Mouse (Mus musculus): ENCODE results near the gene Arhgef28.

Arhgef28 gene

DNA sequence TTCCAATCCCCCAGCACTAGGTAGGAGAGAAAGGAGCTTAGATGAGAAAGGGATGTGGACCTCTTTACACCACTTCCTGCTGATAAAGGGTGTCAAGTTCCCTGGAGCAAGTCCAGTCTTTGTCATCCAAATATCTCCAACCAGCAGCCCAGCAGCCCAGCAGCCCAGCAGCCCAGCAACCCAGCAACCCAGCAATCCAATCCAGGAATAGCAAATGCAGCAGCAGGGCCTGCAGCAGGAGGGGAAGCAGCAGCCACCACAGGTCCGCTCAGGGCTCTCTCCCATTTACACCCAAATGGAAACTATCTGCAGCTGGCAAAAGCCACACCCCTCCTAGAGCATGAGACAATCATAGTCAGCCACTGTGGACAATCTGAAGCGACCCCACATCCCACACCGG lies 21.6 kb downstream of the Arhgef28 start:
- no peak for DNase-seq (ENCODE audit: extremely low read depth, low read depth)

- no peak for DNase-seq (ENCODE audit: extremely low read depth, low read depth)
These were observed 22.9 kb downstream of the Arhgef28 start for GRCm38 (mm10) chr13:98183157-98183878.

DNA sequence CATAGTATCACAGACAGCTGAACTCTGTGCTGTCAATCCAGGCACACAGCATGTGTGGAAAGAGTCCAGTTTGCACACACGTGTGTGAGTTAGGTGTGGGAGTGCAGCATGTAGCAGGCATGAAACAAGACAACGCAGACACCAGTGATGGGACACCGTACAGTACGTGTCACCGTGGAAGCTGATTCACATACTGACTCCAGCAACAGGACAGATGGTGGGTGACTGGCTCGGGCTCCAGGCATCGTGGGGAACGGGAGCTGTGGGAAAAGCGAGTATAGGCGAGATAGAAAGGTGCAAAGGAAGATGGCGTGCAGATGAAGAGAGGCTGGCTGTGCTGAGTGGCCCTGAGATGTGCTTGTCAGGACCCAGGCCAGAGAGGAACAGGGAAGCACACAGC lies 23.9 kb downstream of the Arhgef28 start:
- DNase-seq (ENCODE audit: extremely low read depth, low read depth), result no peak

DNA sequence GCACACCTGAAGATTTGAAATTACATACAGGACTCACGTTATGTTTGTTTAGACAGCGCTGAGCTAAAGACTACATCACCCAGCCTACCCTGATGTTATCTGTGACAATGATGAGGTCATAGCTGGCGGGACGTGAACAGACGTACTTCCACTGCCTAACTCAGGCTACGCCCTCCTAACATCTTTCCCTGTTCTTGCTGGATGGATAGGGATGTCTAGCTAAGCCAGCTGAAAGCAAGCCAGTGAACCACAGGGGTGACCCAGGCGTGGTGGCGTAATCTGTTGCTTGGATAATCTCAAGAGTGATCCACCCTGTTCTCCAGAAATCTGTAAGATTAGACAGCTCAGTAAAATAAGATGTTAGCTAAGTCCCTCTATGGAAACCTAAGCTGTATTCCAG lies 25.6 kb downstream of the Arhgef28 start:
- no peak for DNase-seq (ENCODE audit: extremely low read depth, low read depth)

DNA sequence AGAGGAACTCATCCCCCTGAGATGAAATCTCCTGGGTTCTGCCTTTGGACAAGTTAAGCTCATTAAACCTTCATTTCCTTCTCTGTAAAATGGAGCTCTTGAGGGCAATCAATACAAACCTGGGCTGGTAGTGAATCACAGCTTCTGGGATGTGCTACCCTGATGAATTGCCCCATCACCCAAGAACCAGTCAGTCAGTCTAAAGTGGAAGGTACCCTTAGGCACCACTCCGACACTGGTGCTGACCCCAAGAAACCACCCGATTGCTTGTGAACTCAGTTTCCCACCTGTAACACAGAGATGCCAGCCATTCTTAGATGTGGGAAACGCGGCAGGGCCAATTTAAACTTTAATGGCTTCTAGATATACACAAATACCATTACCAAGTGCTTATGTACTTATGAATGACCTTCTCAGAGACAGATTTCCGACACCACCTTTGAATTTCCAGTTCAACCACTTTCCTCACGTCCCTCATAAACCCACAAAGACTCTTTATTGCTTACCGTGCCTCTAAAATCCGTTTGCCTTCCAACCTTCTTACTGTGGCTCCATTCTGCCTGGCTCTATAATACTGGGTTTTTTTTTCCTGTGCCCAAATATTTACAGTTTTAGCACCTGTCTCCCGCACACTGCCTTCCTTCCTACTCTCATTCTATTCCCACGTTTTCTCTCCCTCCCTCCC lies 30.8 kb downstream of the Arhgef28 start:
- no peak for DNase-seq (ENCODE audit: extremely low read depth, low read depth)

GRCm38 (mm10) chr13:98173008-98173407 lies 33.2 kb downstream of the Arhgef28 start:
- DNase-seq (ENCODE audit: extremely low read depth, low read depth), result no peak

GRCm38 (mm10) chr13:98172365-98172764 lies 33.9 kb downstream of the Arhgef28 start:
- DNase-seq (ENCODE audit: extremely low read depth, low read depth), result no peak

DNA sequence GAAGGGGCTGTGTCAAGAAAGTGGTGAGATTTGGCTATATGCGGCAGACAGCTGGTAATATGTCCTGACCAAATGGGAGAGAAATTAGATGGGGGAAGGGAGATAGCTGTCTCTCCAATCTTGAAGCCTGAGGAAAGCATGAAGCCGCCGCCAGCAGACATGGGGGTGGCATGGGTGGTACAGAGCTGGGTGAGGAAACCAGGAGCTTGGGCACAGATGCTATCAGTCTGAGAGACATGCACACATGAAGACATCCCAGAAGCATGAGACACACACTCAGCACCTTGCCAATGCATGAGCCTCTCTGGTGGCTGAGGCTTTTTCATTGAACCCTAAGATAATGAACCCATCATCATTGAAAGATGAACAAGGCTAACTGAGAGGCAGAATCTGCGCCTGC lies 34.5 kb downstream of the Arhgef28 start:
- DNase-seq (ENCODE audit: extremely low read depth, low read depth), result no peak

DNA sequence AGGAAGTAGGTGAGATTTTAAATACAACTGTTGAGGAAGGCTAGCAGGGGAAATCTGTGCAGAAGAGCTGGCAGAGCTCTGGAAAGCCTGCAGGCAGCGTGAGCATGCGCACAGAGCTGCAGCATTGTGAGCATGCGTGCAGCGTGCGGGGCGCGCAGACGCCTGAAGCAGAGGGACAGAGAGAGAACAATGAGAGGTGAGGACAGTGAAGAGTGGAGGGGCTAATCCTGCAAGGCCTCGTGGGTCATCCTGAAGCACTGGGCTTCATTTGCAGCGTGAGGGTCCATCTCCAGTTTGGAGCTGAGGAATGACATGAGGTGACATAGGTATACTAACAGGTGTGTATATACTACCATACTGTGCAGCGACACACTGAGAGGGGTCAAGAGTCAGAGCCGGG lies 35.0 kb downstream of the Arhgef28 start:
- DNase-seq (ENCODE audit: extremely low read depth, low read depth), result no peak

DNA sequence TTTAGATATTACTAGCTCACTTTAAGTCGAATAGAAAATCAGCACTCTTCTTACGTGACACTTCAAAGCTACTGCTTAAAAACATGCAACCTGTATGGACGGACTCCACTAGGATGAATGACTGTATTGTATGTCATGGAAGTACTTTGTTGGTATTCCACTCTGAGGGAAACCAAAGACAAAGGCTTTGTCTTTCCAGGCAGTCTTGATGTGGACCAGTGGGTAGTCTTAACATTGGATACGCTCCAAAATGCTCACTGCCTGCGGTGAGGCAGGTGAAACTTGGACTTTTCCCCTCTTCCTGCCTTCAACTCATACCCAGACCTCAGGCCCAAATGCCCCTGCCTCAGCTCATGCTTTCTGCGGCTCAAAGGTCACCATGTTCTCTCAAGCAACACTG lies 41.4 kb downstream of the Arhgef28 start:
- DNase-seq (ENCODE audit: extremely low read depth, low read depth), result no peak

DNA sequence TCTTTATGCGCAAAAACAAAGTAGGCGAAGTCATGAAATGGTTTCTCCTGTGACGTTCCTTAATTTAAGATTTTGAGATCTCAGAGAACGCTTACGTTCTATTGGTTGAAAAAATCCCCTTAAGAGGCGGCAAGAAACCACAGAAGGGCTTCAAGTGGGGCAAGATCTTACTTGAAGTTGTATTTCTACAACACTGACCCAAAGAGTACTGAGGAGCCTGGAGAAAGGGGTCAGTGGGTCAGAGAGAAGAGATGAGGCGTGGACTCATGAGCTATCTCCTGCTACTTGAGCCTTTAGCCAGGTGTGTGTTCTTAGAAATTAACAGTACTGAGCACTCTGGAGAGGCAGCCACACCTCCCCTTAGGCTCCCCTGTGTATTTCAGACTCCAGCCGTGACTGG lies 44.7 kb downstream of the Arhgef28 start:
- DNase-seq (ENCODE audit: extremely low read depth, low read depth), result no peak

- no peak for DNase-seq (ENCODE audit: extremely low read depth, low read depth)
These were observed 49.6 kb downstream of the Arhgef28 start for GRCm38 (mm10) chr13:98156656-98157055.

- no peak for DNase-seq (ENCODE audit: extremely low read depth, low read depth)
These were observed 53.5 kb downstream of the Arhgef28 start for GRCm38 (mm10) chr13:98152759-98153158.

- DNase-seq (ENCODE audit: extremely low read depth, low read depth), result no peak
These were observed 58.7 kb downstream of the Arhgef28 start for GRCm38 (mm10) chr13:98147532-98147931.

DNA sequence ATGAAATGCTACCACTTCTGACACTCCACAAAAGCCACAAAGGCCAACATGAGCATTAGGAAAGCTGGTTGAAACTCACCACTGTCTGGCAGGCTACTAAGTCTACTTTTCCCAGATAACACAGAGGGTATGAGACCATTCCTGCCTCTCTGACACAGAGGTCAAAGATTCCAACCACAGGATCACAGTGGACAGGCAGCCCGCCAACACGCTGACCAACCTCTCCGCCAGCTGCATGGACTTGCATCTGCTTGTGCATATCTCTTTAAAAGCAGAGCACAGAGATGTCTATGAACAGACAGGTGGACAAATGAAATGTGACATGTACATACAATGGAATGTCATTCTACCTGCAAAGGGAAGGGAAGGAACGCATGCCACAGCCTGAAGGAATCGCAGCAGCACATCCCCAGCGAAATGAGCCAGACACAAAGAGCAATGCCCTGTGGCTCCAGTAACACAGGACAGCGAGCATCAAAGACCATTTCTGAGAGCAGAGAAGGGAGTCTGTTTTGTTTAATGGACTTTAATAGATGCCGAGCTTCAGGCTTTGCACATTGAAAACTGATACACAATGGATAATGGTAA lies 59.6 kb downstream of the Arhgef28 start:
- DNase-seq (ENCODE audit: extremely low read depth, low read depth), result no peak

GRCm38 (mm10) chr13:98145310-98145709 lies 60.9 kb downstream of the Arhgef28 start:
- DNase-seq (ENCODE audit: extremely low read depth, low read depth), result no peak

DNA sequence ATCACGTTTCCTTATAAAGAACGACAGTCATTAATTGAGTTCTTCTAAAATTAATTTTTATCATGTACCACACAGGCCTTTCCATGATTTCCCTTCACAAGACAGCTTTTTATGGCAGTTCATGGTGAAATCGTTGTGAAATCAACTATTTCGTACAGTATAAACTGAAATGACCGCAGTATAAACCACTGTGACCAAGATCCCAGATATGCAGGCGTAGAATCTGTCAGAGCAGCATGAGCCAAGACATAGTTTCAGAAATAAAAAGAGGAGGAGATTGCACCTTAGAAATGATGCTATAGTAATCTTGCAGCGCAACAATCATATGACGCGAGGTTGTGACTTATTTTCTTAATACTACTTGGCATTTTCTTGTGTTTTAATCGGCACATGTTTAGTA lies 63.2 kb downstream of the Arhgef28 start:
- no peak for DNase-seq (ENCODE audit: extremely low read depth, low read depth)

GRCm38 (mm10) chr13:98140626-98141025 lies 65.6 kb downstream of the Arhgef28 start:
- DNase-seq (ENCODE audit: extremely low read depth, low read depth), result no peak

- no peak for DNase-seq (ENCODE audit: extremely low read depth, low read depth)
These were observed 67.5 kb downstream of the Arhgef28 start for GRCm38 (mm10) chr13:98138786-98139185.

DNA sequence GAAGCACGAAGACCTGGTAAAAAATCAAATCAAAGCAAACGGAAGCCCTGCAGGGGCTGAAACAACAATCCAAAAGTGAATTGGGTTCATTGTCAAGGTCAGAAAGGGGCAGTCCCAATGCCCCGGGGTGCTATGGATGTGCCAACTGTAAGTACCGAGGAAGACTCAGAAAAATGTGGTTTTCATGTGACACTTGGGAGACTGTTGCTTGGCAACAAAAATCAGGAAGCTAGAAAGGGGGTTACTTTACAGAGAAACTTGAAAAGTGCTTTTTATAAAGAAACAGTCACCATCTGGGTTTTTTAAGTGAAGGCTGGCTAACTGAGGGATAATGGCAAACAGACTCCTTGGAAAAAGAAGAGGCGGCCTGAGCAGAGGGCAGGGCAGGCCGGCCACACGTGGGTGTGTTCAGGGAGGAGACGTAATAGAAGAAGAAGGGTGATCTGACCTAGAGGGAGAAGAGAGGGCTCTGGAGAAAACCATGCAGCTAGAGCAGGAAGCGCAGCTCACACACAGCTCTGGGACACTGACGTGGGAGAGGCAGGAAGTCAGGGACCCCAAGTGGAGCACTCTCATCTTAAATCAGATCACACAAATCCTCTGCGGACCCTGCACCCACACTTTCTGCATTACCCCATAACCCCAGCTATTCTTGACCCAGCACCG lies 70.2 kb downstream of the Arhgef28 start:
- DNase-seq (ENCODE audit: extremely low read depth, low read depth), result no peak

- no peak for DNase-seq (ENCODE audit: extremely low read depth, low read depth)
These were observed 73.3 kb downstream of the Arhgef28 start for GRCm38 (mm10) chr13:98132951-98133350.

DNA sequence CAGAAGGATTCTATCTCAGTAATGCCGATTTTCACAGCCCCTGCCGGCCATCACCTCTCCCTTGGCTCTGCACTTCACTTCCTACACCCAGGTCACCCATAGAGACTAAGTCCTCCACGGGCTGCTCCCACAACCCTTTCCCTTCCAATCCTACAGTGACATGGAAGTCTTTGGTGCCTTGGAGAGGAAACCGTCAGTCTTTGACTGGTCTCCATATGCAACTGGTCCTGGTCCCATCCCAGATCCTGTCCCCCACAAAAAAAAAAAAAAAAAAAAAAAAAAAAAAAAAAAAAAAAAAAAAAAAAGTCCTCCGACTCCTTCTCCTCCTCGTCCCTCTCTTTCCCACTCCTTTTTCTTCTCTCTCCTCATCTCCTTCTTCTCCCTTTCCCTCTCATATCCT lies 74.0 kb downstream of the Arhgef28 start:
- no peak for DNase-seq (ENCODE audit: extremely low read depth, low read depth)
